Mouse (Mus musculus): ENCODE data around the gene Slain2.

DNA sequence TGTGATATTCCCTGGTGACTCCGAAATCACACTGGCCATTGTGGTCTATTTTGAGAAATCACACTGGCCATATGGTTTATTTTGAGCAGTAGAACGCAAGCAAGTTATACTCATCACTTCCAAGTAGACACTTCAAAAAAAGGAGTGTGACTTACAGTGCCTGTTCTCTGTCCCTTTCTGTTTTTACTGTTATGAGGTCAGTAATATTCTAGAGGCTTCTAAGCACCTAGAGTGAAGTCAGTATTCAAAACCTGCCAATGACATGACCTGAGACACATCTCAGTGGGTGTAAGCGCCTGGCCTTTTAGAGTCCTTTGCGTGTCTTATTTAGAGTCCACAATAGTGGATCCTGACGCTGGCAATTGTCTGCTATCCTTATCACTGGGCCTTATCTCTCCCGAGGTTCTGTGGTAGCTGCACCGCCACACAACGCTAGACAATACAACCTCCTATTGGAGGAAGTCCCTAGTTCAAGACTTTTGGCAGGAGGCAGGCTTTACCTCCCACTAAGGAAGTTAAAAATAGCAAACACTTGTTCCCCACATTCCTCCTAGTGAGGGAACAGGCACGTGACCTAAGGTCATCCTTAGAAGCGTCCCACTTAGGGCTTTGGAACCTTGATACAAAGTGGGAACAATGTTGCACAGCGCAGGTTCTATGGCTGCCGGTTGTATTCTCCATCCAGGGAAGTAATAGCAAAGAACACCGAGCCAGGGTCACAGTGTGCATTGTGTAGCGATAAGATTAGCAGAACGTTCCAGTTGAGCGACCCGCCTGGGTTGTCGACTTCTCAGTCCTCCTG is 17.4 kb upstream of the Slain2 start:
- TF ChIP-seq CTCF (IDR thresholded peaks at IDR 0.05; ENCODE audit: low read depth, low read length) (no peak), POLR2A (IDR thresholded peaks at IDR 0.05; ENCODE audit: insufficient read depth, low read length) (no peak), EP300 (IDR thresholded peaks at IDR 0.05; ENCODE audit: insufficient read depth, low read depth, low read length) (no peak)
